Mouse (Mus musculus) retina, embryonic 14.5 days (tissue): ENCODE results near the gene Larp4b.
A peak's percentile ranks its signal among the peaks of the same experiment; 100 is the strongest.

Experiments
- DNase-seq: peaks from one replicate; pipeline ENCODE4 v3.0.0-alpha.2; 2015; ENCODE audit warnings: low spot score

Larp4b gene

GRCm38 (mm10) chr13:9180221-9180620 lies 86.5 kb downstream of the Larp4b start:
- DNase-seq: no peak

GRCm38 (mm10) chr13:9181106-9181505 lies 87.4 kb downstream of the Larp4b start:
- DNase-seq: no peak

- peak; percentile 86 for DNase-seq
Observed at GRCm38 (mm10) chr13:9181666-9182264, 88.1 kb downstream of the Larp4b start.

- DNase-seq: no peak
Observed at GRCm38 (mm10) chr13:9184281-9184680, 90.6 kb downstream of the Larp4b start.

- DNase-seq: no peak
Observed at GRCm38 (mm10) chr13:9184716-9185115, 91.0 kb downstream of the Larp4b start.

GRCm38 (mm10) chr13:9187156-9187555 lies 93.5 kb downstream of the Larp4b start:
- no peak for DNase-seq

GRCm38 (mm10) chr13:9187566-9188530 lies 94.2 kb downstream of the Larp4b start:
- DNase-seq: peak; percentile 52

- no peak for DNase-seq
Observed at GRCm38 (mm10) chr13:9189481-9189880, 95.8 kb downstream of the Larp4b start.

GRCm38 (mm10) chr13:9191172-9192140 lies 97.8 kb downstream of the Larp4b start:
- no peak for DNase-seq

GRCm38 (mm10) chr13:9192797-9193330 lies 99.2 kb downstream of the Larp4b start:
- DNase-seq: peak; percentile 54

- DNase-seq: no peak
Observed at GRCm38 (mm10) chr13:9194656-9195055, 101.0 kb downstream of the Larp4b start.

GRCm38 (mm10) chr13:9195565-9195964 lies 101.9 kb downstream of the Larp4b start:
- DNase-seq: no peak

GRCm38 (mm10) chr13:9198106-9198505 lies 104.4 kb downstream of the Larp4b start:
- DNase-seq: no peak

- DNase-seq: peak; percentile 60
Observed at GRCm38 (mm10) chr13:9198728-9199464, 105.2 kb downstream of the Larp4b start.

- no peak for DNase-seq
Observed at GRCm38 (mm10) chr13:9199465-9199844, 105.8 kb downstream of the Larp4b start.

GRCm38 (mm10) chr13:9222761-9223405 lies 129.2 kb downstream of the Larp4b start:
- no peak for DNase-seq
